Comparison of ENCODE assay signal across 7 mouse cellular contexts in the genomic region with DNA sequence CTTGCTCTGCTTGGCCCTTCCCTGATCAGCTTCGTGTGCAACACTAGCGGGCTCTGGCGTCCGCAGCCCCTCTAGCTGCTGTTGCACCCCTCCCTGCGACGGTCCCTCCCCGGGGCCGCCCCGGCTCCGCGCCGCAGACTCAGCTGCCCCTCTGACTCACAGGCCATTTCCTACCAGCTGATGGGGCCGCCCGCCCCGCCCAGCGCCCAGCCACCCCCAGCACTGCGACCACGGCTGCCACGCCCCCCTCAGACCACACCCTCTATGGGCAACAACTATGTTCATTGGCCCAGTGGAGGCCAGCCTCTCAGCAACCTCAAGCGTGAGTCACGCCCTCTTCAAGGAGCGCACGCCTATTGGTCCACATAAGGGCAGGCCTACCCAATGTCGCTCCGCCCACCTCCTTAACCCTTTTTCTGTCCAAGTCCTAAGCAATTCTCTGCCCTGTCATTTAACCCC. TPM values are rescaled to one million over a fixed set of nuclear protein-coding genes. Genes with fewer than 3 reads are reported as not detected.
DNase-seq lines count a peak whose midpoint lies in the region; ATAC-seq lines count a peak whose summit lies in the region.

No protein-coding gene starts in this region.

- ATAC-seq in granulocyte monocyte progenitor cell, adult 5-6 weeks (replicated peaks; ENCODE audit: poor library complexity, severe bottlenecking): peak; percentile 86
- peak; percentile 95 for ATAC-seq in midbrain, embryonic 13.5 days

- H3K36me3 ChIP-seq in embryonic facial prominence, embryonic 10.5 days (replicated peaks): peaks cover 19% of the 10 kb centered on the region
- H3K36me3 ChIP-seq in limb, embryonic 10.5 days: peaks cover 11% of the 10 kb centered on the region
- peaks cover 21% of the 10 kb centered on the region for H3K36me3 ChIP-seq in midbrain, embryonic 13.5 days

- H3K27me3 ChIP-seq in embryonic facial prominence, embryonic 10.5 days (replicated peaks; ENCODE audit: low read depth, poor library complexity, severe bottlenecking): no peaks in the 10 kb centered on the region
- H3K27me3 ChIP-seq in limb, embryonic 10.5 days (ENCODE audit: low read depth, poor library complexity, severe bottlenecking): 0 out of 2 replicates have a peak, but pooled peaks cover 3% of the 10 kb centered on the region
- no peaks in the 10 kb centered on the region for H3K27me3 ChIP-seq in midbrain, embryonic 13.5 days

- H3K4me1 ChIP-seq in embryonic facial prominence, embryonic 10.5 days: peaks cover 47% of the 10 kb centered on the region
- peaks cover 39% of the 10 kb centered on the region for H3K4me1 ChIP-seq in limb, embryonic 10.5 days
- peaks cover 62% of the 10 kb centered on the region for H3K4me1 ChIP-seq in midbrain, embryonic 13.5 days (replicated peaks)

- H3K4me2 ChIP-seq in midbrain, embryonic 13.5 days (replicated peaks): peak overlapping the region; percentile 86

- H3K9me3 ChIP-seq in embryonic facial prominence, embryonic 10.5 days: no peaks in the 10 kb centered on the region
- H3K9me3 ChIP-seq in limb, embryonic 10.5 days (replicated peaks): no peaks in the 10 kb centered on the region
- H3K9me3 ChIP-seq in midbrain, embryonic 13.5 days: no peaks in the 10 kb centered on the region

- peak; percentile 98 for DNase-seq in adrenal gland, postnatal 10 days
- peak; percentile 97 for DNase-seq in embryonic facial prominence, embryonic 10.5 days (ENCODE audit: low spot score)
- DNase-seq in kidney, adult 11 months: peak; percentile 98
- peak; percentile 95 for DNase-seq in limb, embryonic 10.5 days (ENCODE audit: low spot score)
- peak; percentile 89 for DNase-seq in spleen, adult 12 weeks (ENCODE audit: low spot score)

- peak overlapping the region; percentile 87 for H3K27ac ChIP-seq in embryonic facial prominence, embryonic 10.5 days (replicated peaks)
- H3K27ac ChIP-seq in limb, embryonic 10.5 days: peak overlapping the region; percentile 85
- peak overlapping the region; percentile 91 for H3K27ac ChIP-seq in midbrain, embryonic 13.5 days

- peak overlapping the region; percentile 75 for H3K4me3 ChIP-seq in embryonic facial prominence, embryonic 10.5 days
- H3K4me3 ChIP-seq in limb, embryonic 10.5 days: peak overlapping the region; percentile 72
- H3K4me3 ChIP-seq in midbrain, embryonic 13.5 days (replicated peaks): peak overlapping the region; percentile 86

- under 1% methylated on average over 25 of the region's 25 CpGs for WGBS in embryonic facial prominence, embryonic 10.5 days
- under 1% methylated on average over 25 of the region's 25 CpGs for WGBS in limb, embryonic 10.5 days
- under 1% methylated on average over 25 of the region's 25 CpGs for WGBS in midbrain, embryonic 13.5 days

- peak overlapping the region; percentile 90 for H3K9ac ChIP-seq in midbrain, embryonic 13.5 days (replicated peaks)

RNA-seq across cellular contexts. Expression of a gene that starts 5.9 kb away (rescaled TPM):
- total RNA-seq in adrenal gland, postnatal 10 days (2021): 10 to 100 TPM; 24.1 to 28.3 TPM
- 13.1 and 14.3 TPM in 2 replicates for polyA plus RNA-seq in embryonic facial prominence, embryonic 10.5 days (2016; fragmentation: Nextera tagmentation; extraction: Ambion mirVana)
- total RNA-seq in granulocyte monocyte progenitor cell, adult 5-6 weeks (2014; fragmentation: Nextera tagmentation): 2.9 and 5.1 TPM in 2 replicates
- total RNA-seq in granulocyte monocyte progenitor cell, adult 5-6 weeks (2017): 2.1 and 5.8 TPM in 2 replicates
- 6.6 and 8.5 TPM in 2 replicates for polyA plus RNA-seq in limb, embryonic 10.5 days (2016; fragmentation: Nextera tagmentation; extraction: Ambion mirVana)
- polyA plus RNA-seq in midbrain, embryonic 13.5 days (2015; fragmentation: Nextera tagmentation; extraction: Ambion mirVana): 45.4 and 55.2 TPM in 2 replicates

RNA-seq across cellular contexts. Expression of a gene that starts 8.6 kb away (rescaled TPM):
- 100 to 1,000 TPM; 177 to 190 TPM for total RNA-seq in adrenal gland, postnatal 10 days (2021)
- polyA plus RNA-seq in embryonic facial prominence, embryonic 10.5 days (2016; fragmentation: Nextera tagmentation; extraction: Ambion mirVana): 467 and 485 TPM in 2 replicates
- 140 and 178 TPM in 2 replicates for total RNA-seq in granulocyte monocyte progenitor cell, adult 5-6 weeks (2014; fragmentation: Nextera tagmentation)
- total RNA-seq in granulocyte monocyte progenitor cell, adult 5-6 weeks (2017): 130 and 143 TPM in 2 replicates
- polyA plus RNA-seq in limb, embryonic 10.5 days (2016; fragmentation: Nextera tagmentation; extraction: Ambion mirVana): 484 and 538 TPM in 2 replicates
- polyA plus RNA-seq in midbrain, embryonic 13.5 days (2015; fragmentation: Nextera tagmentation; extraction: Ambion mirVana): 245 and 253 TPM in 2 replicates

RNA-seq across cellular contexts. Expression of a gene that starts 14.5 kb away (rescaled TPM):
- 10 to 100 TPM; 22.0 to 25.8 TPM for total RNA-seq in adrenal gland, postnatal 10 days (2021)
- 25.8 and 27.3 TPM in 2 replicates for polyA plus RNA-seq in embryonic facial prominence, embryonic 10.5 days (2016; fragmentation: Nextera tagmentation; extraction: Ambion mirVana)
- 15.6 and 15.8 TPM in 2 replicates for total RNA-seq in granulocyte monocyte progenitor cell, adult 5-6 weeks (2014; fragmentation: Nextera tagmentation)
- total RNA-seq in granulocyte monocyte progenitor cell, adult 5-6 weeks (2017): 5.8 and 10.8 TPM in 2 replicates
- 21.7 and 27.5 TPM in 2 replicates for polyA plus RNA-seq in limb, embryonic 10.5 days (2016; fragmentation: Nextera tagmentation; extraction: Ambion mirVana)
- polyA plus RNA-seq in midbrain, embryonic 13.5 days (2015; fragmentation: Nextera tagmentation; extraction: Ambion mirVana): 25.3 and 29.9 TPM in 2 replicates

RNA-seq across cellular contexts. Expression of a gene that starts 18.6 kb away (rescaled TPM):
- 10 to 100 TPM; 10.0 to 13.1 TPM for total RNA-seq in adrenal gland, postnatal 10 days (2021)
- polyA plus RNA-seq in embryonic facial prominence, embryonic 10.5 days (2016; fragmentation: Nextera tagmentation; extraction: Ambion mirVana): 4.8 and 6.6 TPM in 2 replicates
- total RNA-seq in granulocyte monocyte progenitor cell, adult 5-6 weeks (2014; fragmentation: Nextera tagmentation): 0.13 TPM in 1 of 2 replicates, not detected in the other
- total RNA-seq in granulocyte monocyte progenitor cell, adult 5-6 weeks (2017): 0.52 and 0.57 TPM in 2 replicates
- polyA plus RNA-seq in limb, embryonic 10.5 days (2016; fragmentation: Nextera tagmentation; extraction: Ambion mirVana): 0.92 and 2.1 TPM in 2 replicates
- polyA plus RNA-seq in midbrain, embryonic 13.5 days (2015; fragmentation: Nextera tagmentation; extraction: Ambion mirVana): 20.0 and 20.2 TPM in 2 replicates

RNA-seq across cellular contexts. Expression of a gene that starts 29.8 kb away (rescaled TPM):
- 10 to 100 TPM in 1 of 2 experiments, 1 to 10 TPM in 1; 7.3 to 11.7 TPM for total RNA-seq in adrenal gland, postnatal 10 days (2021)
- polyA plus RNA-seq in embryonic facial prominence, embryonic 10.5 days (2016; fragmentation: Nextera tagmentation; extraction: Ambion mirVana): 25.3 and 26.0 TPM in 2 replicates
- 19.9 and 29.0 TPM in 2 replicates for total RNA-seq in granulocyte monocyte progenitor cell, adult 5-6 weeks (2014; fragmentation: Nextera tagmentation)
- total RNA-seq in granulocyte monocyte progenitor cell, adult 5-6 weeks (2017): 18.7 and 21.8 TPM in 2 replicates
- polyA plus RNA-seq in limb, embryonic 10.5 days (2016; fragmentation: Nextera tagmentation; extraction: Ambion mirVana): 25.5 and 26.8 TPM in 2 replicates
- 17.0 and 18.7 TPM in 2 replicates for polyA plus RNA-seq in midbrain, embryonic 13.5 days (2015; fragmentation: Nextera tagmentation; extraction: Ambion mirVana)

Comparison
In these comparisons a context has a peak if more than half of its experiments do, and no peak if none do; other contexts are left out.
1. Peak in every context shown above with its lines: DNase-seq, ATAC-seq, H3K4me3 ChIP-seq and H3K27ac ChIP-seq.